Mouse (Mus musculus) ES-E14 (cell line): Measurements from ENCODE around the gene S1pr2. TPM values are rescaled to one million over a fixed set of nuclear protein-coding genes. Genes with fewer than 3 reads are reported as not detected.

Experiments used
- DNase-seq: peaks from one replicate; pipeline ENCODE4 v3.0.0-alpha.2; 2013; ENCODE audit warnings: low read depth, low spot score
- H3K27ac ChIP-seq: 2 replicates; pipeline ENCODE4 v1.5.1; 2012; ENCODE audit warnings: low read depth, mild to moderate bottlenecking, low read length, moderate library complexity, mixed read lengths; ENCODE audit not compliant: poor library complexity, insufficient read depth, severe bottlenecking
- H3K36me3 ChIP-seq: 2 replicates; pipeline ENCODE4 v1.6.1; 2012; ENCODE audit warnings: mild to moderate bottlenecking, low read length, moderate library complexity, mixed read lengths; ENCODE audit not compliant: control insufficient read depth, poor library complexity, insufficient read depth, severe bottlenecking
- H3K4me1 ChIP-seq, 2 experiments: fragments of 150-350 bp in 1 of 2; sonication (generic) in 1 of 2; 2 replicates each; pipeline ENCODE4 v1.6.1; 2012; ENCODE audit warnings: low read length in 2 of 2, mild to moderate bottlenecking in 1 of 2, mixed read lengths in 1 of 2; ENCODE audit not compliant: control insufficient read depth in 2 of 2, insufficient read depth in 2 of 2, poor library complexity in 1 of 2
- H3K4me3 ChIP-seq, 2 experiments: fragments of 150-350 bp in 1 of 2; sonication (generic) in 1 of 2; 2 replicates each; pipeline ENCODE4 v1.5.1; 2012; ENCODE audit warnings: low read length in 2 of 2, low read depth in 1 of 2, mild to moderate bottlenecking in 1 of 2, mixed read lengths in 1 of 2; ENCODE audit not compliant: insufficient read depth in 1 of 2, poor library complexity in 1 of 2, severe bottlenecking in 1 of 2
- H3K9ac ChIP-seq: 2 replicates; pipeline ENCODE4 v1.6.1; 2012; ENCODE audit warnings: low read depth, mild to moderate bottlenecking, low read length, mixed read lengths; ENCODE audit not compliant: poor library complexity, insufficient read depth, severe bottlenecking
- H3K9me3 ChIP-seq: fragments of 150-350 bp; sonication (generic); 2 replicates; pipeline ENCODE4 v1.6.1; 2012; ENCODE audit warnings: low read depth, mild to moderate bottlenecking, low read length; ENCODE audit not compliant: control insufficient read depth, insufficient read depth
- CHD2 ChIP-seq: IDR thresholded peaks from 2 replicates; pipeline ENCODE4 v1.6.1; 2014; ENCODE audit warnings: mild to moderate bottlenecking, low read depth, low read length, inconsistent platforms
- HCFC1 ChIP-seq: IDR thresholded peaks from 2 replicates; pipeline ENCODE4 v1.6.1; 2012; ENCODE audit warnings: low read length, inconsistent platforms, borderline replicate concordance; ENCODE audit not compliant: insufficient read depth
- MAFK ChIP-seq: IDR thresholded peaks from 2 replicates; pipeline ENCODE4 v1.6.1; 2014; ENCODE audit warnings: mild to moderate bottlenecking, low read depth, low read length, inconsistent platforms; ENCODE audit not compliant: insufficient read depth
- ZC3H11A ChIP-seq: IDR thresholded peaks from 2 replicates; pipeline ENCODE4 v1.6.1; 2012; ENCODE audit warnings: low read depth, mild to moderate bottlenecking, inconsistent platforms, low read length, borderline replicate concordance
- ZNF384 ChIP-seq: IDR thresholded peaks from 2 replicates; pipeline ENCODE4 v1.6.1; 2012; ENCODE audit warnings: low read depth, low read length, inconsistent platforms
- in situ Hi-C, 2 experiments: fragments of 600-800 bp; cut with MboI; formaldehyde crosslinking; loops; one replicate each; pipeline ENCODE4 v1.15.1; 2025; ENCODE audit warnings: low sequenced_read_pairs in 2 of 2, inconsistent platforms in 1 of 2; ENCODE audit not compliant: unreplicated experiment in 2 of 2
- total RNA-seq: library from RNA; depleted of rRNA; stranded (reverse); fragments of 300-350 nt; gene quantifications from 2 replicates; pipeline ENCODE4 v1.2.3, GENCODE M21; 2012

The S1pr2 gene
- total RNA-seq, 1 experiment: 35.7 TPM

- in situ Hi-C loops: no loop called here
- H3K36me3 ChIP-seq: peaks cover 36% of the 10 kb centered on the region
- H3K4me3 ChIP-seq: no peak overlapping the region
- DNase-seq: no peak
- TF ChIP-seq MAFK (no peak), HCFC1 (no peak), ZC3H11A (no peak), ZNF384 (no peak), CHD2 (no peak)
- no peaks in the 10 kb centered on the region for H3K9me3 ChIP-seq
- no peak overlapping the region for H3K9ac ChIP-seq
- peaks cover 6 to 13% of the 10 kb centered on the region in 2 experiments; a peak in 2 of 4 replicates for H3K4me1 ChIP-seq
- no peak overlapping the region for H3K27ac ChIP-seq
Observed at GRCm38 (mm10) chr9:20966008-20966407, 10.6 kb downstream of the S1pr2 start.

- no peak overlapping the region for H3K27ac ChIP-seq
- H3K9me3 ChIP-seq: no peaks in the 10 kb centered on the region
- H3K4me3 ChIP-seq: no peak overlapping the region
- in situ Hi-C loops: no loop called here
- no peak for DNase-seq
- no peak overlapping the region for H3K9ac ChIP-seq
- H3K4me1 ChIP-seq: peaks cover 4 to 13% of the 10 kb centered on the region in 2 experiments; a peak in 2 of 4 replicates
- H3K36me3 ChIP-seq: peaks cover 36% of the 10 kb centered on the region
- no peak for TF ChIP-seq ZC3H11A
- no peak for TF ChIP-seq CHD2
- no peak for TF ChIP-seq MAFK
- no peak for TF ChIP-seq ZNF384
- no peak for TF ChIP-seq HCFC1
Observed at GRCm38 (mm10) chr9:20965606-20966005, 11.0 kb downstream of the S1pr2 start.

- no peak for DNase-seq
- Histone ChIP-seq H3K4me3 (no peak overlapping the region), H3K36me3 (peaks cover 9% of the 10 kb centered on the region), H3K9ac (no peak overlapping the region), H3K4me1 (peaks cover 0 to 13% of the 10 kb centered on the region in 2 experiments; a peak in 1 of 4 replicates), H3K9me3 (no peaks in the 10 kb centered on the region), H3K27ac (no peak overlapping the region)
- in situ Hi-C loops: no loop called here
- TF ChIP-seq ZNF384 (no peak), CHD2 (no peak), ZC3H11A (no peak), MAFK (no peak), HCFC1 (no peak)
Observed at GRCm38 (mm10) chr9:20961557-20961956, 15.0 kb downstream of the S1pr2 start.

- no peaks in the 10 kb centered on the region for H3K9me3 ChIP-seq
- H3K9ac ChIP-seq: no peak within 1 kb of the TSS
- H3K4me3 ChIP-seq: no peak within 1 kb of the TSS
- no peak for DNase-seq
- H3K4me1 ChIP-seq: peaks cover 0 to 4% of the 10 kb centered on the region in 2 experiments; a peak in 1 of 4 replicates
- H3K36me3 ChIP-seq: no peaks in the 10 kb centered on the region
- H3K27ac ChIP-seq: no peak within 1 kb of the TSS
- in situ Hi-C loops: no loop called here
- no peak for TF ChIP-seq CHD2
- TF ChIP-seq ZNF384: no peak
- TF ChIP-seq HCFC1: no peak
- TF ChIP-seq ZC3H11A: no peak
- no peak for TF ChIP-seq MAFK
Observed at GRCm38 (mm10) chr9:20959430-20959938, 17.1 kb downstream of the S1pr2 start, which contains the start of gene Dnmt1. TSS of gene Dnmt1 (minus strand) at chr9:20959888.

- in situ Hi-C loops: no loop called here
- Histone ChIP-seq H3K4me1 (peaks cover 0 to 2% of the 10 kb centered on the region in 2 experiments; a peak in 1 of 4 replicates), H3K27ac (no peak overlapping the region), H3K4me3 (no peak overlapping the region), H3K36me3 (no peaks in the 10 kb centered on the region), H3K9me3 (no peaks in the 10 kb centered on the region), H3K9ac (no peak overlapping the region)
- TF ChIP-seq ZNF384 (no peak), ZC3H11A (no peak)
- DNase-seq: no peak
Observed at GRCm38 (mm10) chr9:20956989-20957388, 19.6 kb downstream of the S1pr2 start.
